Mouse (Mus musculus): ENCODE measurements around the gene Uhrf1. TPM values are rescaled to one million over a fixed set of nuclear protein-coding genes. Genes with fewer than 3 reads are reported as not detected.

Uhrf1 gene
- polyA plus RNA-seq, 1 experiment from 2014 or later, result 48.1 TPM

DNA sequence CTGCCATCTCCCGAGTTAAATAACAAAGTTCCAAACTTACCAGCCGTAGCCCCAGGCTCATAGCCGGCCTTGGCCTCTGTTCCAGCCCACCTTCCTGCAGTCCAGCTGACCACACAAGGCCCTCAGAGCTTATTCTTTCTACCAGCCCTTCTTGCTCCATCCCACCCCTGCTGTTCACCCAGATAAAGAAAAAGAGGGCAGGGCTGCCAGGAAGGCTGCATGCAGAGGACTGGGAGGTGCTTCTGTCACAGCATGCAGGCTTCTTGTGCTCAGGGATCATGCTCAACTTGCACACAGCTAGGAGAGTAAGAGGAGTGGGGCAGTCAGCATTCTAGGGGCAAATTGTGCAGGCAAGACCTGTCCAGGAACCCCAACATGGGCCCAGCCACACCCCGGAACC, 45.0 kb downstream of the Uhrf1 start:
- 74% methylated on average over 4 of the region's 4 CpGs for WGBS
- Histone ChIP-seq H3K9me3 (ENCODE audit: control insufficient read depth, low read length) (no peaks in the 10 kb centered on the region), H3K4me3 (replicated peaks; ENCODE audit: low read length) (no peak overlapping the region), H3K27me3 (replicated peaks; ENCODE audit: control insufficient read depth, insufficient read depth, low read length) (no peaks in the 10 kb centered on the region), H3K27ac (ENCODE audit: low read length) (no peak overlapping the region), H3K36me3 (ENCODE audit: control insufficient read depth, insufficient read depth) (peaks cover under 1% of the 10 kb centered on the region; the same call in 1 of the 2 replicates), H3K4me1 (replicated peaks; ENCODE audit: control insufficient read depth, insufficient read depth, low read length) (no peaks in the 10 kb centered on the region), H3K9ac (replicated peaks; ENCODE audit: low read depth, low read length) (no peak overlapping the region), H3K4me2 (ENCODE audit: low read length) (no peak overlapping the region)
- ATAC-seq, result no peak

DNA sequence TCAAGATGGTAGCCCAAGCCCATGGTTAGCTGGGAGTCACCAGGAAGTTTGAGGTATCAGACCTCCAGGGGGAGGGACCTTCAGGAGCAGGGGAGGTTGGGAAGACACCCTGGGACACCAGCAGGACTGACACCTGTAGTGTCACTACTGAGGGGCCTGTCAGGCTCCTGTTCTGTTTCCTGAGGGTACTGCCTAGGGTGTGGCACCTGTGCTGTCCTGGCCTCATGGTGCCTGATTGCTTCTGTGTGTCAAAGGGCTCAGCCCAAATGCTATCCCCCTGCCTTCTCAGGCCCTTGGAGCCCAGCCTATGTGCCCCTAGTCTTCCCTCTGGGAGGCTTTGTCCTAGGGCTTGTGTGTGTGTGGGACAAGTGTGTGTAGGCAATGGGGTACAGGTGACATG, 45.5 kb downstream of the Uhrf1 start:
- no peak for ATAC-seq
- H3K27ac ChIP-seq (ENCODE audit: low read length), result no peak overlapping the region
- no peak overlapping the region for H3K4me2 ChIP-seq (ENCODE audit: low read length)
- no peaks in the 10 kb centered on the region for H3K27me3 ChIP-seq (replicated peaks; ENCODE audit: control insufficient read depth, insufficient read depth, low read length)
- no peaks in the 10 kb centered on the region for H3K9me3 ChIP-seq (ENCODE audit: control insufficient read depth, low read length)
- no peak overlapping the region for H3K9ac ChIP-seq (replicated peaks; ENCODE audit: low read depth, low read length)
- peaks cover 2% of the 10 kb centered on the region; the same call in 1 of the 2 replicates for H3K36me3 ChIP-seq (ENCODE audit: control insufficient read depth, insufficient read depth)
- no peak overlapping the region for H3K4me3 ChIP-seq (replicated peaks; ENCODE audit: low read length)
- no peaks in the 10 kb centered on the region for H3K4me1 ChIP-seq (replicated peaks; ENCODE audit: control insufficient read depth, insufficient read depth, low read length)

DNA sequence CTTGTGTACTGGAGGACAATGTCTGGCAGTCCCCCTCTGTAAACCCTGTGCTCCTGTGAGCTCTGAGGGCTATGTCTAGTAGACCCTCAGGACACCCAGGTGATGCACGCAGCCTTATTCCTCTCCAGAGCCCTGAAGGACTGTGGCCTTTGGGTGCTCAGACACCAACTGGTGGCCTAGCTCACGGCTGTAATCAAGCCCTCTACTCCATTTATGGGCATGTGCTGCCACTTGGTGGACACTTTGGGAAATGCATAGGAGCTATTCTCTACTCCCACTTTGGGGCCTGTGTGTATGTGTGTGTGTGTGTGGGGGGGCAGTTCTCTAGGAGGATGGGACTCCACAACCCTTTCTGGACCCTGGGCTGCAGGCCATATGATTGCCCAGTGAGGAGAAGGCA, 47.6 kb downstream of the Uhrf1 start:
- H3K9ac ChIP-seq (replicated peaks; ENCODE audit: low read depth, low read length), result no peak overlapping the region
- no peak overlapping the region for H3K27ac ChIP-seq (ENCODE audit: low read length)
- H3K4me1 ChIP-seq (replicated peaks; ENCODE audit: control insufficient read depth, insufficient read depth, low read length), result no peaks in the 10 kb centered on the region
- H3K4me2 ChIP-seq (ENCODE audit: low read length), result no peak overlapping the region
- peak; percentile 62 for ATAC-seq
- H3K27me3 ChIP-seq (replicated peaks; ENCODE audit: control insufficient read depth, insufficient read depth, low read length), result no peaks in the 10 kb centered on the region
- no peak overlapping the region for H3K4me3 ChIP-seq (replicated peaks; ENCODE audit: low read length)
- WGBS, result 40% methylated on average over 2 of the region's 2 CpGs
- peaks cover 11% of the 10 kb centered on the region; the same call in 1 of the 2 replicates for H3K36me3 ChIP-seq (ENCODE audit: control insufficient read depth, insufficient read depth)
- no peaks in the 10 kb centered on the region for H3K9me3 ChIP-seq (ENCODE audit: control insufficient read depth, low read length)

DNA sequence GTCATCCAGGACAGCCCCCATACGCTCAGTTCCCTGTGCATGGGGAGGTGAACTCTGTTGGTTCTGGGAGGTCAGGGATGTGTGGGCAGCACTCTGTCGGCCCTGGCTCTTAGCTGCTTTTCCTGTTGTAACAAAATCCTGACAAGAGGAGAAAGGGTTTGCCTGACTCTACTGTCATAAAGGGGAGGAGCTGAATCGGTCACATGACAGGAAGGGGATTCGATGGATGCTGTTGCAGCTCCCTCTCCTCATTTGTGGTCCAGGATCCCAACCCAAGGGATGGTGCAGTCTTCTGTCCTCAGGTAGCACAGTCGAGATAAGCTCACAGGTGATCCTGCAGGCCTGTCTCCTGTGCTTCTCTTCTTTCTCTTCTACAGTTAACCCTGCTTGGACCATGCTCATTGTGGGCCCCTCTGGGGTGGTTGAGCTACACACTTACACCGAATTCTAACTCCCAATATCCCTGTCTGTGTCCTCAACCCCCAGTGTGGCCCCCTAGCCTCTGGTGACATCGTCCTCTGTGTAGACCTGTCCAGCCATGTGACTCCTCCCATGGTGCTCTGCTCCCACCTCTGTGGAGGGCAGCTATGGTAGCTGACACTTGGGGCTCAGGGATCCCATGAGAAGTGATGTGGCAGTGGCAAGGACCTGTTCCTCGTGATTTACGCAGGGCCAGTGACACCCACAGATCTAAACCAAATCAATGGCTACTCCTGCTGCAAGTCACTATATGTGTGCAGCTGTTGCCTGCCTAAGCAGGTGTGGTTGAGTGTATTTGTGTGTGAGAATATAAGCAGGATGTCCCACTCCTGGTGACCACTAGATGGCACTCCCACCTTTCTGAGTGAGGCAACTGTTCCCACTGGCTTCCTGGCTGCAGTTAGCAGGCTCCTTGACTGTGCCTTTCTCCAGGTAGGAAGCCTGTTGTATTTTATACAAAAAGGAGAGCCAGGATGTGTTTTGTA, 54.1 kb downstream of the Uhrf1 start:
- WGBS, result 72% methylated on average over 9 of the region's 9 CpGs
- no peak overlapping the region for H3K4me3 ChIP-seq (replicated peaks; ENCODE audit: low read length)
- peaks cover 7% of the 10 kb centered on the region; the same call in 1 of the 2 replicates for H3K4me1 ChIP-seq (replicated peaks; ENCODE audit: control insufficient read depth, insufficient read depth, low read length)
- H3K9me3 ChIP-seq (ENCODE audit: control insufficient read depth, low read length), result no peaks in the 10 kb centered on the region
- no peak overlapping the region for H3K9ac ChIP-seq (replicated peaks; ENCODE audit: low read depth, low read length)
- H3K27ac ChIP-seq (ENCODE audit: low read length), result no peak overlapping the region
- H3K4me2 ChIP-seq (ENCODE audit: low read length), result no peak overlapping the region
- H3K36me3 ChIP-seq (ENCODE audit: control insufficient read depth, insufficient read depth), result peaks cover 19% of the 10 kb centered on the region
- H3K27me3 ChIP-seq (replicated peaks; ENCODE audit: control insufficient read depth, insufficient read depth, low read length), result no peaks in the 10 kb centered on the region
- peak; percentile 72 for ATAC-seq

DNA sequence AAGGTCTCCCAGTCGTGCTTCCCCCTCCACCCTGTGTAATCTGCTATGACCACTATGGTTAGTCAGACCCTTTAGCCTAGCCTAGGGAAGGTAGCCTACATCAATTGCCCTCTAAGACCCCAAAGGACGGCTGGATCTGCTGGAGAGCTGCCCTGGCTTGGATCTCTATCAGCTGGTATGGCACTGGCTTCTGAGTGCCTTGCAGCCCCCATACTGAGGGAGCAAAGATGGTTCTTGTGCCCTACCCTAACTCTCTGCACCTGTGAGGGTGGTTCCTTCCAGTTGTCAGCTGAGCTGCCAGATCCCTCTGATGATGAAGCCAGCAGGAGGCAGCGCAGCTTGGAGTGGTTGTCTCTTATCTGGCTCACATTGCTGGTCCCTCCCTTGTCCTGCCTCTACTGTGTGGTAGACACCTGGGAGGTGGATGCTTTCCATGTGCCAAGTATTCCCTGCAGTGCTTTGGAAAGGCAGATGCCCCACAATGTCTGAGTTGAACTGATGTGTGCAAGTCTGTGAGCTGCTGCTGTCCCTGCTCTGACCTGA, 56.1 kb downstream of the Uhrf1 start:
- no peak overlapping the region for H3K27ac ChIP-seq (ENCODE audit: low read length)
- no peak for ATAC-seq
- no peaks in the 10 kb centered on the region for H3K27me3 ChIP-seq (replicated peaks; ENCODE audit: control insufficient read depth, insufficient read depth, low read length)
- H3K9me3 ChIP-seq (ENCODE audit: control insufficient read depth, low read length), result no peaks in the 10 kb centered on the region
- H3K4me2 ChIP-seq (ENCODE audit: low read length), result no peak overlapping the region
- H3K36me3 ChIP-seq (ENCODE audit: control insufficient read depth, insufficient read depth), result peaks cover 16% of the 10 kb centered on the region
- no peak overlapping the region for H3K4me3 ChIP-seq (replicated peaks; ENCODE audit: low read length)
- 94% methylated on average over 3 of the region's 3 CpGs for WGBS
- no peak overlapping the region for H3K9ac ChIP-seq (replicated peaks; ENCODE audit: low read depth, low read length)
- H3K4me1 ChIP-seq (replicated peaks; ENCODE audit: control insufficient read depth, insufficient read depth, low read length), result peaks cover 7% of the 10 kb centered on the region; the same call in 1 of the 2 replicates

DNA sequence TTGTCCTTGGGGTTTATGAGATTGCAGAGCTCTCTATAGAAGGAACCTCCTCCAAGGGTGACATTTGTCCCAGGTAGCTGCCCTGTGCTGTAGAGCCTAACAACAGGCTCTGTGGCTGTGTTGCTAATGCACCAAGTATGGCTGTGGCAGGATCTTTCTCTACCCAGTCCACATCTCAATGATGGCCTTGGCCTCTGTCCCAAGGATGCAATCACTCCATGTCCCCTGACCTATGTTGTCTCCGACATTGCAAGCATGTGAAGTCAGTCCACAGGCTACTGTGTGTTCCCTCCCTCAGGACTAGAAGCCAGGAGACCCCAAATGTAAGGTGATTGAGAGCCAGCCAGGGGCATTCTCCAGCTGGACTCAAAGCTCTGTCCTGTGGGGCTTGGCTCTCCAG, 56.7 kb downstream of the Uhrf1 start:
- Histone ChIP-seq H3K9ac (replicated peaks; ENCODE audit: low read depth, low read length) (no peak overlapping the region), H3K4me1 (replicated peaks; ENCODE audit: control insufficient read depth, insufficient read depth, low read length) (peaks cover 7% of the 10 kb centered on the region; the same call in 1 of the 2 replicates), H3K9me3 (ENCODE audit: control insufficient read depth, low read length) (no peaks in the 10 kb centered on the region), H3K27ac (ENCODE audit: low read length) (0 out of 2 replicates have a peak overlapping the region, but pooled peaks have one; percentile 8), H3K4me3 (replicated peaks; ENCODE audit: low read length) (no peak overlapping the region), H3K27me3 (replicated peaks; ENCODE audit: control insufficient read depth, insufficient read depth, low read length) (no peaks in the 10 kb centered on the region), H3K36me3 (ENCODE audit: control insufficient read depth, insufficient read depth) (peaks cover 14% of the 10 kb centered on the region), H3K4me2 (ENCODE audit: low read length) (no peak overlapping the region)
- no peak for ATAC-seq
- WGBS, result 79% methylated on average over 1 of the region's 1 CpGs

DNA sequence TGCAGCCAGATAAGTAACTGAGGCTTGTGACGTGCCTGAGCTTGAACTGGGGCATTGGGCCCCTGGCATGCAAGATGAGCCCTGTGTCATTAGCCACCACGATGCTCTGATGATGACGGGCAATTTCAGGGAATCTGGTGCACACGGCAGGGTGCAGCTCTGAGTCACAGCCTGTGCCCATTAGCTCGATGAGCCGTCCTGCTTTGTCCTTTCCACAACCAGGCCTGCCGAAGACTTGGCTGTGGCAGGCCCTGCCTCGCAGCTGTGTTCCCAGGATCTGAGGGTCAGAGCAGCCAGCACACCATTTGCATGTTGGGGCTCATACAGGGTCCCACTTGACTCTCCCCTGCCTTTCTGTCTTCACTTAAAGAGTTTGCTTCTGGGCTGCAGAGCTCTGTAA, 57.3 kb downstream of the Uhrf1 start:
- 40% methylated on average over 8 of the region's 8 CpGs for WGBS
- H3K9ac ChIP-seq (replicated peaks; ENCODE audit: low read depth, low read length), result no peak overlapping the region
- ATAC-seq, result peak; percentile 45; the same call in 1 of the 2 replicates

DNA sequence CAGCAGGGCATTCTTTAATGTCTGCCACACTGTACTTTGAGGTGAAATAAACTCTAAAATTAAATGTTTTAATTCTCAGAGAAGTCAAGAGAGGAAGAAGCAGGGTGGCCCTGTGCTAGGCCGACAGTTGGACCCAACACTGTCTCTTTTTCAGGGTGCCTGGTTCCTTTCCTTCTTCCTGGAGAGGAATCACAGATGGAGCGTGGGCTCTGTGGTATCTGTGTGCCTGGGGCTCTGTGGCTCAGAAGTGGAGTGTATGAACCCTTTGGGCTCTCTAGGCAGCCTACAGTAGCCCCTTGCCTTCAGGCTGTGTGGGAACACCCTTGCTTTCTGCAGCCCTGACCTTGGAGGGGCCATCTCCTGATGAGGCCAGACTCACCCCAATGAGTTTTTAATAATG, 58.4 kb downstream of the Uhrf1 start:
- peaks cover 16% of the 10 kb centered on the region for H3K4me1 ChIP-seq (replicated peaks; ENCODE audit: control insufficient read depth, insufficient read depth, low read length)
- 90% methylated on average over 2 of the region's 2 CpGs for WGBS

More for the DNA sequence above, 57.3 kb downstream of the Uhrf1 start:
- Histone ChIP-seq H3K27me3 (replicated peaks; ENCODE audit: control insufficient read depth, insufficient read depth, low read length) (no peaks in the 10 kb centered on the region), H3K4me2 (ENCODE audit: low read length) (no peak overlapping the region), H3K9me3 (ENCODE audit: control insufficient read depth, low read length) (no peaks in the 10 kb centered on the region), H3K27ac (ENCODE audit: low read length) (peak overlapping the region; percentile 8; the same call in 1 of the 2 replicates), H3K4me1 (replicated peaks; ENCODE audit: control insufficient read depth, insufficient read depth, low read length) (peaks cover 10% of the 10 kb centered on the region), H3K4me3 (replicated peaks; ENCODE audit: low read length) (no peak overlapping the region), H3K36me3 (ENCODE audit: control insufficient read depth, insufficient read depth) (peaks cover 12% of the 10 kb centered on the region)

More for the DNA sequence above, 58.4 kb downstream of the Uhrf1 start:
- Histone ChIP-seq H3K27me3 (replicated peaks; ENCODE audit: control insufficient read depth, insufficient read depth, low read length) (no peaks in the 10 kb centered on the region), H3K9ac (replicated peaks; ENCODE audit: low read depth, low read length) (no peak overlapping the region), H3K27ac (ENCODE audit: low read length) (no peak overlapping the region), H3K9me3 (ENCODE audit: control insufficient read depth, low read length) (no peaks in the 10 kb centered on the region), H3K4me2 (ENCODE audit: low read length) (no peak overlapping the region), H3K4me3 (replicated peaks; ENCODE audit: low read length) (no peak overlapping the region), H3K36me3 (ENCODE audit: control insufficient read depth, insufficient read depth) (peaks cover 3% of the 10 kb centered on the region; the same call in 1 of the 2 replicates)
- no peak for ATAC-seq
